Mouse (Mus musculus) heart, embryonic 10.5 days (tissue): ENCODE results near the gene Mctp2. TPM values are rescaled to one million over a fixed set of nuclear protein-coding genes. Genes with fewer than 3 reads are reported as not detected.

Experiments
- DNase-seq: peaks from one replicate; pipeline ENCODE4 v3.0.0-alpha.2; 2017; ENCODE audit warnings: low spot score
- H3K27ac ChIP-seq: fragments of 300-500 bp; sonication (generic); 2 replicates; pipeline ENCODE4 v1.5.1; 2016; ENCODE audit warnings: mild to moderate bottlenecking
- H3K27me3 ChIP-seq: fragments of 300-500 bp; sonication (generic); 2 replicates; pipeline ENCODE4 v1.6.1; 2016; ENCODE audit warnings: mild to moderate bottlenecking; ENCODE audit not compliant: poor library complexity, insufficient read depth, severe bottlenecking
- H3K36me3 ChIP-seq: fragments of 300-500 bp; sonication (generic); 2 replicates; pipeline ENCODE4 v1.6.1; 2016; ENCODE audit warnings: mild to moderate bottlenecking, moderate library complexity
- H3K4me1 ChIP-seq: fragments of 300-500 bp; sonication (generic); 2 replicates; pipeline ENCODE4 v1.6.1; 2016; ENCODE audit warnings: mild to moderate bottlenecking
- H3K4me3 ChIP-seq: fragments of 300-500 bp; sonication (generic); 2 replicates; pipeline ENCODE4 v1.5.1; 2016; ENCODE audit warnings: mild to moderate bottlenecking, moderate library complexity
- H3K9me3 ChIP-seq: fragments of 300-500 bp; sonication (generic); 2 replicates; pipeline ENCODE4 v1.6.1; 2016; ENCODE audit warnings: mild to moderate bottlenecking, moderate library complexity
- WGBS: fragments of 180-500 bp; shearing (Covaris S2); methylation state at CpG from one replicate; pipeline ENCODE4 v1.1.7; 2016; 5-methylcytosine and 5-hydroxymethylcytosine counted together
- polyA plus RNA-seq: library from polyadenylated mRNA; unstranded; fragments of >200 nt; fragmentation: Nextera tagmentation; extraction: Ambion mirVana; gene quantifications from 2 replicates; pipeline ENCODE4 v1.2.1, GENCODE M21; 2016

The Mctp2 gene
- 0.32 and 0.36 TPM in 2 replicates for polyA plus RNA-seq

GRCm38 (mm10) chr7:72306382-72306841 is at the start of gene Mctp2:
Mctp2 (minus strand) TSS chr7:72306608.
- WGBS, result under 1% methylated on average over 28 of the region's 28 CpGs
- 0 out of 2 replicates have a peak within 1 kb of the TSS, but pooled peaks have one; percentile 3 for H3K27ac ChIP-seq
- H3K36me3 ChIP-seq, result no peaks in the 10 kb centered on the region
- peak within 1 kb of the TSS; percentile 67 for H3K4me3 ChIP-seq
- peaks cover 33% of the 10 kb centered on the region; the same call in 1 of the 2 replicates for H3K27me3 ChIP-seq
- H3K9me3 ChIP-seq, result no peaks in the 10 kb centered on the region
- DNase-seq, result no peak
- H3K4me1 ChIP-seq, result no peaks in the 10 kb centered on the region

GRCm38 (mm10) chr7:72345901-72346300 is 39.5 kb upstream of the Mctp2 start:
- no peak overlapping the region for H3K27ac ChIP-seq
- no peak overlapping the region for H3K4me3 ChIP-seq
- no peak for DNase-seq
- no peaks in the 10 kb centered on the region for H3K27me3 ChIP-seq
- H3K36me3 ChIP-seq, result no peaks in the 10 kb centered on the region
- no peaks in the 10 kb centered on the region for H3K9me3 ChIP-seq
- no peaks in the 10 kb centered on the region for H3K4me1 ChIP-seq

- WGBS, result 65% methylated on average over 2 of the region's 2 CpGs
- H3K27ac ChIP-seq, result no peak overlapping the region
These were observed 37.3 kb upstream of the Mctp2 start for GRCm38 (mm10) chr7:72343751-72344150.

GRCm38 (mm10) chr7:72342822-72343221 is 36.4 kb upstream of the Mctp2 start:
- H3K9me3 ChIP-seq, result no peaks in the 10 kb centered on the region
- H3K4me3 ChIP-seq, result no peak overlapping the region
- 65% methylated on average over 2 of the region's 2 CpGs for WGBS
- H3K36me3 ChIP-seq, result no peaks in the 10 kb centered on the region
- H3K27ac ChIP-seq, result no peak overlapping the region
- no peaks in the 10 kb centered on the region for H3K4me1 ChIP-seq
- DNase-seq, result no peak
- H3K27me3 ChIP-seq, result no peaks in the 10 kb centered on the region

More at GRCm38 (mm10) chr7:72343751-72344150, 37.3 kb upstream of the Mctp2 start:
- no peaks in the 10 kb centered on the region for H3K9me3 ChIP-seq
- H3K36me3 ChIP-seq, result no peaks in the 10 kb centered on the region
- no peaks in the 10 kb centered on the region for H3K4me1 ChIP-seq
- no peak overlapping the region for H3K4me3 ChIP-seq
- no peak for DNase-seq
- H3K27me3 ChIP-seq, result no peaks in the 10 kb centered on the region

- Histone ChIP-seq H3K4me1 (no peaks in the 10 kb centered on the region), H3K36me3 (no peaks in the 10 kb centered on the region), H3K27me3 (no peaks in the 10 kb centered on the region), H3K27ac (no peak overlapping the region), H3K4me3 (no peak overlapping the region), H3K9me3 (no peaks in the 10 kb centered on the region)
- 68% methylated on average over 5 of the region's 5 CpGs for WGBS
- DNase-seq, result no peak
These were observed 19.6 kb upstream of the Mctp2 start for GRCm38 (mm10) chr7:72325961-72326360.

- 78% methylated on average over 4 of the region's 4 CpGs for WGBS
- no peaks in the 10 kb centered on the region for H3K36me3 ChIP-seq
- no peaks in the 10 kb centered on the region for H3K9me3 ChIP-seq
- H3K27me3 ChIP-seq, result no peaks in the 10 kb centered on the region
- no peaks in the 10 kb centered on the region for H3K4me1 ChIP-seq
- H3K27ac ChIP-seq, result no peak overlapping the region
- H3K4me3 ChIP-seq, result no peak overlapping the region
- no peak for DNase-seq
These were observed 14.5 kb upstream of the Mctp2 start for GRCm38 (mm10) chr7:72320906-72321305.

GRCm38 (mm10) chr7:72320441-72320840 is 14.0 kb upstream of the Mctp2 start:
- Histone ChIP-seq H3K36me3 (no peaks in the 10 kb centered on the region), H3K4me3 (no peak overlapping the region)
- 83% methylated on average over 4 of the region's 4 CpGs for WGBS

GRCm38 (mm10) chr7:72314395-72315060 is 8.1 kb upstream of the Mctp2 start:
- Histone ChIP-seq H3K36me3 (no peaks in the 10 kb centered on the region), H3K27ac (no peak overlapping the region), H3K4me1 (peaks cover 4% of the 10 kb centered on the region; the same call in 1 of the 2 replicates), H3K27me3 (no peaks in the 10 kb centered on the region), H3K4me3 (no peak overlapping the region), H3K9me3 (no peaks in the 10 kb centered on the region)
- DNase-seq, result no peak
- 68% methylated on average over 9 of the region's 9 CpGs for WGBS

More at GRCm38 (mm10) chr7:72320441-72320840, 14.0 kb upstream of the Mctp2 start:
- Histone ChIP-seq H3K27ac (no peak overlapping the region), H3K9me3 (no peaks in the 10 kb centered on the region), H3K4me1 (no peaks in the 10 kb centered on the region), H3K27me3 (no peaks in the 10 kb centered on the region)
- no peak for DNase-seq

GRCm38 (mm10) chr7:72313908-72314307 is 7.5 kb upstream of the Mctp2 start:
- Histone ChIP-seq H3K27me3 (no peaks in the 10 kb centered on the region), H3K4me3 (no peak overlapping the region), H3K9me3 (no peaks in the 10 kb centered on the region), H3K27ac (no peak overlapping the region), H3K4me1 (peaks cover 4% of the 10 kb centered on the region; the same call in 1 of the 2 replicates), H3K36me3 (no peaks in the 10 kb centered on the region)
- WGBS, result 63% methylated on average over 3 of the region's 3 CpGs
- no peak for DNase-seq

- Histone ChIP-seq H3K27ac (no peak overlapping the region), H3K27me3 (peaks cover 15% of the 10 kb centered on the region; the same call in 1 of the 2 replicates), H3K4me3 (no peak overlapping the region), H3K9me3 (no peaks in the 10 kb centered on the region), H3K4me1 (peaks cover 4% of the 10 kb centered on the region; the same call in 1 of the 2 replicates), H3K36me3 (no peaks in the 10 kb centered on the region)
- no peak for DNase-seq
- 53% methylated on average over 8 of the region's 8 CpGs for WGBS
These were observed 5.2 kb upstream of the Mctp2 start for GRCm38 (mm10) chr7:72311582-72311981.

GRCm38 (mm10) chr7:72308078-72308477 is 1.7 kb upstream of the Mctp2 start:
- no peak for DNase-seq
- WGBS, result 68% methylated on average over 5 of the region's 5 CpGs

GRCm38 (mm10) chr7:72306847-72307246 is 439 bp upstream of the Mctp2 start:
- 6% methylated on average over 7 of the region's 7 CpGs for WGBS
- Histone ChIP-seq H3K4me1 (no peaks in the 10 kb centered on the region), H3K27ac (no peak overlapping the region), H3K36me3 (no peaks in the 10 kb centered on the region), H3K27me3 (peaks cover 33% of the 10 kb centered on the region; the same call in 1 of the 2 replicates), H3K4me3 (peak overlapping the region; percentile 67), H3K9me3 (no peaks in the 10 kb centered on the region)
- DNase-seq, result no peak

More at GRCm38 (mm10) chr7:72308078-72308477, 1.7 kb upstream of the Mctp2 start:
- no peaks in the 10 kb centered on the region for H3K36me3 ChIP-seq
- H3K4me1 ChIP-seq, result no peaks in the 10 kb centered on the region
- H3K9me3 ChIP-seq, result no peaks in the 10 kb centered on the region
- peaks cover 33% of the 10 kb centered on the region; the same call in 1 of the 2 replicates for H3K27me3 ChIP-seq
- no peak overlapping the region for H3K27ac ChIP-seq
- no peak overlapping the region for H3K4me3 ChIP-seq

- Histone ChIP-seq H3K4me1 (no peaks in the 10 kb centered on the region), H3K27me3 (peaks cover 33% of the 10 kb centered on the region; the same call in 1 of the 2 replicates), H3K36me3 (no peaks in the 10 kb centered on the region), H3K27ac (0 out of 2 replicates have a peak overlapping the region, but pooled peaks have one; percentile 3), H3K9me3 (no peaks in the 10 kb centered on the region), H3K4me3 (peak overlapping the region; percentile 67)
- no peak for DNase-seq
- WGBS, result 1% methylated on average over 14 of the region's 14 CpGs
These were observed 437 bp downstream of the Mctp2 start for GRCm38 (mm10) chr7:72305971-72306370.
